Mouse (Mus musculus) olfactory bulb, adult 2 months (tissue): ENCODE results near the gene Gphb5. TPM values are rescaled to one million over a fixed set of nuclear protein-coding genes. Genes with fewer than 3 reads are reported as not detected.

ENCODE experiments used
- H3K27ac ChIP-seq: fragments of 200-500 bp; 2 replicates; pipeline ENCODE4 v1.5.1; 2012; ENCODE audit warnings: low read depth, low read length; ENCODE audit not compliant: insufficient read depth
- H3K4me1 ChIP-seq: fragments of 200-500 bp; 2 replicates; pipeline ENCODE4 v1.6.1; 2012; ENCODE audit warnings: low read length; ENCODE audit not compliant: control insufficient read depth, insufficient read depth
- H3K4me3 ChIP-seq: fragments of 200-500 bp; 2 replicates; pipeline ENCODE4 v1.5.1; 2012; ENCODE audit warnings: mild to moderate bottlenecking, low read depth, low read length, moderate library complexity; ENCODE audit not compliant: insufficient read depth
- CTCF ChIP-seq: fragments of 200-500 bp; IDR thresholded peaks from 2 replicates; pipeline ENCODE4 v1.5.1; 2012; ENCODE audit warnings: low read depth, mild to moderate bottlenecking, low read length, moderate library complexity; ENCODE audit not compliant: insufficient read depth
- POLR2A ChIP-seq: fragments of 200-500 bp; IDR thresholded peaks from 2 replicates; pipeline ENCODE4 v1.6.1; 2012; ENCODE audit warnings: mild to moderate bottlenecking, low read depth, low read length, moderate library complexity; ENCODE audit not compliant: insufficient read depth
- WGBS: fragments of 180-500 bp; shearing (Covaris S2); methylation state at CpG from one replicate; pipeline ENCODE4 v1.1.7; 2018; 5-methylcytosine and 5-hydroxymethylcytosine counted together
- polyA plus RNA-seq: library from polyadenylated mRNA; stranded (reverse); fragments of >200 nt; gene quantifications from 2 replicates; pipeline ENCODE4 v1.2.4, GENCODE M21; 2012; ENCODE audit warnings: low replicate concordance; ENCODE audit not compliant: missing spikeins, insufficient read depth, insufficient read length

The Gphb5 gene
- polyA plus RNA-seq, 1 experiment: not detected

DNA sequence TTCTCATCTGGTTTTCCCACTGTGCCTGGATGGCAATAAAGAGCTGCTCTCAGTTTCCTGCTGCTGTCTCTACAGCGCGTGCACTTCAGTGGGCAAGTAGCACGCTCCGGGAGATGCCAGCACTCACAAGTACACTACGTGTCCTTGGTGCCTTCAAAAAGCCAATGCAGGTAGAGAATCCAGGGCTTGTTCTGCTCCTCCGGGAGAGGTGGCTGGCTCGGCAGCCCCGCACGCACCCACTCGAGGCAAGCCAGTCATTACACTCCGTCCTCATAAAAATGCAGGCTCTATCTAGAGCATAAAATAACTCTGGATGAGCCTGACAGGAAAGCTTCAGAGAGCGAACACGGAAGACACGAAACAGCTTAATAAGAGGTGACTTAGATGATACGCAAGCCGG, 54.1 kb downstream of the Gphb5 start:
- peaks cover 3% of the 10 kb centered on the region; the same call in 1 of the 2 replicates for H3K4me1 ChIP-seq
- 94% methylated on average over 16 of the region's 16 CpGs for WGBS
- no peak for TF ChIP-seq CTCF
- no peak for TF ChIP-seq POLR2A
- H3K4me3 ChIP-seq: no peak overlapping the region
- H3K27ac ChIP-seq: no peak overlapping the region

Other genes with a start within 250 kb of the Gphb5 start
- not detected in 2 replicates for gene Kcnh5, start 239.4 kb downstream of the Gphb5 start, polyA plus RNA-seq
- not detected in 2 replicates for gene Rhoj, start 108.5 kb downstream of the Gphb5 start, polyA plus RNA-seq
- gene Ppp2r5e, start 179.5 kb upstream of the Gphb5 start, polyA plus RNA-seq: 553 TPM in 1 of 2 replicates, not detected in the other